Mouse (Mus musculus): ENCODE measurements around the gene Inhbc.

GRCm38 (mm10) chr10:127377700-127378099 lies 7.5 kb upstream of the Inhbc start:
- TF ChIP-seq CTCF (IDR thresholded peaks at IDR 0.05; ENCODE audit: borderline replicate concordance, insufficient read depth, low read depth, low read length) = no peak
- TF ChIP-seq POLR2A (IDR thresholded peaks at IDR 0.05; ENCODE audit: borderline replicate concordance, insufficient read depth, low read length) = no peak

Data from cerebellum, adult 2 months (tissue).